Mouse (Mus musculus): ENCODE data around the gene Tgtp1.
"Not testable (repeated sequence)": the region's sequence is repeated elsewhere in the genome, so short reads cannot be mapped to it uniquely, and the experiment has no call there.

The Tgtp1 gene

GRCm38 (mm10) chr11:48994018-48994417, at the start of gene Tgtp1:
Gene Tgtp1 (minus strand): TSS chr11:48994172.
- DNase-seq (ENCODE audit: low spot score), result not testable (repeated sequence)

GRCm38 (mm10) chr11:49012074-49012473, 18.1 kb upstream of the Tgtp1 start:
- DNase-seq (ENCODE audit: low spot score), result not testable (repeated sequence)

- DNase-seq (ENCODE audit: low spot score), result not testable (repeated sequence)
Measured at GRCm38 (mm10) chr11:49006785-49007184, 12.8 kb upstream of the Tgtp1 start.

- DNase-seq (ENCODE audit: low spot score), result not testable (repeated sequence)
Measured at GRCm38 (mm10) chr11:49006317-49006716, 12.3 kb upstream of the Tgtp1 start.

GRCm38 (mm10) chr11:49000411-49000810, 6.4 kb upstream of the Tgtp1 start:
- not testable (repeated sequence) for DNase-seq (ENCODE audit: low spot score)

GRCm38 (mm10) chr11:48993296-48993695, 676 bp downstream of the Tgtp1 start:
- DNase-seq (ENCODE audit: low spot score), result not testable (repeated sequence)

- DNase-seq (ENCODE audit: low spot score), result not testable (repeated sequence)
Measured at GRCm38 (mm10) chr11:48991740-48992520, 2.0 kb downstream of the Tgtp1 start, which contains the start of gene Gm12185. Gene Gm12185 (minus strand): TSS chr11:48992226.

GRCm38 (mm10) chr11:48989981-48990380, 4.0 kb downstream of the Tgtp1 start:
- not testable (repeated sequence) for DNase-seq (ENCODE audit: low spot score)

GRCm38 (mm10) chr11:48988219-48988618, 5.8 kb downstream of the Tgtp1 start:
- DNase-seq (ENCODE audit: low spot score), result not testable (repeated sequence)

- not testable (repeated sequence) for DNase-seq (ENCODE audit: low spot score)
Measured at GRCm38 (mm10) chr11:48982848-48983247, 11.1 kb downstream of the Tgtp1 start.

GRCm38 (mm10) chr11:48980052-48980451, 13.9 kb downstream of the Tgtp1 start:
- DNase-seq (ENCODE audit: low spot score), result not testable (repeated sequence)

GRCm38 (mm10) chr11:48979251-48979650, 14.7 kb downstream of the Tgtp1 start, which contains the start of gene 9930111J21Rik1:
Gene 9930111J21Rik1 (minus strand): TSS chr11:48979398.
- DNase-seq (ENCODE audit: low spot score), result not testable (repeated sequence)

- DNase-seq (ENCODE audit: low spot score), result not testable (repeated sequence)
Measured at GRCm38 (mm10) chr11:48978240-48978939, 15.6 kb downstream of the Tgtp1 start, which contains the start of gene Olfr56. Gene Olfr56 (plus strand): TSS chr11:48978889.

- not testable (repeated sequence) for DNase-seq (ENCODE audit: low spot score)
Measured at GRCm38 (mm10) chr11:48974686-48975085, 19.3 kb downstream of the Tgtp1 start.

- not testable (repeated sequence) for DNase-seq (ENCODE audit: low spot score)
Measured at GRCm38 (mm10) chr11:48946090-48946489, 47.9 kb downstream of the Tgtp1 start, which contains the start of gene Psme2b. Gene Psme2b (minus strand): TSS chr11:48946190.

GRCm38 (mm10) chr11:48939286-48939685, 54.7 kb downstream of the Tgtp1 start:
- not testable (repeated sequence) for DNase-seq (ENCODE audit: low spot score)
